ENCODE assay signal across 22 mouse cellular contexts in genomic region chr8:71403107-71403885, GRCm38 (mm10). TPM values are rescaled to one million over a fixed set of nuclear protein-coding genes. Genes with fewer than 3 reads are reported as not detected.
DNase-seq lines count a peak whose midpoint lies in the region; ATAC-seq and TF ChIP-seq lines count a peak whose summit lies in the region.
"Had no signal": no experiment of that assay in that cellular context is flagged by ENCODE, and none has a peak within 500 bp of the region (broad histone marks: within the 10 kb centered on the region; RNA-seq: fewer than 3 reads in every experiment).

No protein-coding gene starts in this region.

- no peak overlapping the region for H3ac ChIP-seq in myocyte (ENCODE audit: control insufficient read depth, insufficient read length)

- no peak overlapping the region for H3K4me2 ChIP-seq in intestine, embryonic 15.5 days (replicated peaks)
- no peak overlapping the region for H3K4me2 ChIP-seq in myocyte (ENCODE audit: low read depth)
- H3K4me2 ChIP-seq: forebrain, embryonic 15.5 days; heart, embryonic 13.5 days; hindbrain, embryonic 14.5 days; liver, embryonic 15.5 days; midbrain, embryonic 13.5 days had no signal

- H3K4me3 ChIP-seq in MEL (ENCODE audit: control insufficient read depth in 1 of 2, insufficient read depth in 1 of 2, low read depth in 2 of 2, low read length in 2 of 2) = no peak overlapping the region
- no peak overlapping the region for H3K4me3 ChIP-seq in intestine, embryonic 15.5 days (replicated peaks)
- H3K4me3 ChIP-seq in myocyte = no peak overlapping the region
- H3K4me3 ChIP-seq: erythroblast, embryonic 14.5 days; forebrain, embryonic 15.5 days; heart, embryonic 13.5 days; left cerebral cortex, adult 2 months; liver, embryonic 15.5 days; midbrain, embryonic 13.5 days had no signal

- H3K36me3 ChIP-seq in MEL (ENCODE audit: control insufficient read depth in 1 of 2, insufficient read depth in 2 of 2, low read length in 2 of 2) = peaks cover 0 to 11% of the 10 kb centered on the region in 2 experiments; a peak in 2 of 4 replicates
- H3K36me3 ChIP-seq in intestine, embryonic 15.5 days = peaks cover 21% of the 10 kb centered on the region
- H3K36me3 ChIP-seq in myocyte (ENCODE audit: control insufficient read depth, insufficient read depth) = peaks cover 5% of the 10 kb centered on the region

- DNase-seq in kidney, postnatal 4 days = peak; percentile 1 to 3
- DNase-seq in kidney, adult 18-20 months = no peak
- no peak for DNase-seq in MEL (ENCODE audit: low read depth, low spot score)
- no peak for DNase-seq in urinary bladder, postnatal 25 days (ENCODE audit: low spot score)
- no peak for DNase-seq in lung, postnatal 14 days
- DNase-seq: adrenal gland, postnatal 36 days; cerebellum, adult 18-20 months; gastrocnemius, postnatal 36 days; kidney, adult 2 months; kidney, postnatal 10 days; thymus, adult 18-20 months had no signal

- TF ChIP-seq POLR2A in MEL (IDR thresholded peaks at IDR 0.05; ENCODE audit: control insufficient read depth in 1 of 2, insufficient read depth in 1 of 2, low read depth in 1 of 2, low read length in 2 of 2, poor library complexity in 1 of 2) (no peak), myocyte (IDR thresholded peaks at IDR 0.05; ENCODE audit: insufficient read length, low read depth) (no peak)

- H3K9ac ChIP-seq in MEL (ENCODE audit: control insufficient read depth, low read depth, low read length, poor library complexity, severe bottlenecking) = no peak overlapping the region
- no peak overlapping the region for H3K9ac ChIP-seq in intestine, embryonic 15.5 days
- H3K9ac ChIP-seq: forebrain, embryonic 15.5 days; heart, embryonic 13.5 days; hindbrain, embryonic 14.5 days; liver, embryonic 15.5 days; midbrain, embryonic 13.5 days had no signal

- TF ChIP-seq EP300 in MEL (IDR thresholded peaks at IDR 0.05; ENCODE audit: low read depth in 1 of 2, low read length in 2 of 2) = no peak

- no peak for TF ChIP-seq RAD21 in MEL (IDR thresholded peaks at IDR 0.05; ENCODE audit: low read depth, low read length)

- WGBS in intestine, embryonic 15.5 days = 53% methylated on average over 6 of the region's 6 CpGs

- H3K9me3 ChIP-seq in MEL (replicated peaks; ENCODE audit: insufficient read depth, low read length) = no peaks in the 10 kb centered on the region
- no peaks in the 10 kb centered on the region for H3K9me3 ChIP-seq in intestine, embryonic 15.5 days
- H3K9me3 ChIP-seq: forebrain, embryonic 15.5 days; heart, embryonic 13.5 days; liver, embryonic 15.5 days; midbrain, embryonic 13.5 days had no signal

- peak; percentile 67 for ATAC-seq in intestine, embryonic 15.5 days
- ATAC-seq: forebrain, embryonic 15.5 days; lung, postnatal 0 days; midbrain, embryonic 13.5 days had no signal

- H3K27ac ChIP-seq in MEL (ENCODE audit: control insufficient read depth, low read depth, low read length) = no peak overlapping the region
- H3K27ac ChIP-seq in intestine, embryonic 15.5 days = peak overlapping the region; percentile 66
- H3K27ac ChIP-seq: forebrain, embryonic 15.5 days; heart, embryonic 13.5 days; hindbrain, embryonic 14.5 days; left cerebral cortex, adult 2 months; liver, embryonic 15.5 days; midbrain, embryonic 13.5 days had no signal

- no peaks in the 10 kb centered on the region for H3K27me3 ChIP-seq in MEL (ENCODE audit: control insufficient read depth in 1 of 2, insufficient read depth in 2 of 2, low read length in 2 of 2)
- H3K27me3 ChIP-seq in intestine, embryonic 15.5 days (replicated peaks) = no peaks in the 10 kb centered on the region
- H3K27me3 ChIP-seq in myocyte (ENCODE audit: control insufficient read depth, insufficient read depth, insufficient read length) = no peaks in the 10 kb centered on the region
- H3K27me3 ChIP-seq: forebrain, embryonic 15.5 days; heart, embryonic 13.5 days; liver, embryonic 15.5 days; midbrain, embryonic 13.5 days had no signal

- TF ChIP-seq CTCF in MEL (IDR thresholded peaks at IDR 0.05 in 2 of 3, conservative IDR thresholded peaks at IDR 0.05 in 1 of 3; ENCODE audit: control insufficient read depth in 1 of 3, insufficient read depth in 1 of 3, low read depth in 2 of 3, low read length in 3 of 3, poor library complexity in 1 of 3, severe bottlenecking in 1 of 3) = no peak

- peaks cover 26% of the 10 kb centered on the region for H3K79me2 ChIP-seq in MEL (ENCODE audit: control insufficient read depth, insufficient read depth, low read length, poor library complexity)
- peaks cover 2% of the 10 kb centered on the region for H3K79me2 ChIP-seq in myocyte (ENCODE audit: control insufficient read depth, insufficient read depth)

- H3K4me1 ChIP-seq in MEL (ENCODE audit: control insufficient read depth in 1 of 2, insufficient read depth in 2 of 2, low read length in 2 of 2) = peaks cover 0 to 18% of the 10 kb centered on the region in 2 experiments; a peak in 2 of 4 replicates
- H3K4me1 ChIP-seq in intestine, embryonic 15.5 days (replicated peaks) = peaks cover 34% of the 10 kb centered on the region

TF ChIP-seq in MEL, 35 proteins besides CTCF, POLR2A, EP300 and RAD21:
- TF ChIP-seq MYC (IDR thresholded peaks at IDR 0.05; ENCODE audit: low read depth, low read length) (no peak), POLR2AphosphoS2 (IDR thresholded peaks at IDR 0.05; ENCODE audit: low read length) (0 out of 2 replicates have a peak, but pooled peaks have one; percentile 31), UBTF (IDR thresholded peaks at IDR 0.05; ENCODE audit: borderline replicate concordance, insufficient read depth, low read depth, low read length) (no peak), MEF2A (IDR thresholded peaks at IDR 0.05; ENCODE audit: extremely low read depth, insufficient replicate concordance, low read depth, low read length, poor library complexity, severe bottlenecking) (no peak), GABPA (IDR thresholded peaks at IDR 0.05; ENCODE audit: low read depth, low read length) (no peak), NELFE (IDR thresholded peaks at IDR 0.05; ENCODE audit: low read depth, low read length) (no peak)

TF ChIP-seq in myocyte, 11 proteins besides CTCF, POLR2A, EP300 and RAD21:
- peak; percentile 45 for TF ChIP-seq POLR2AphosphoS2 (IDR thresholded peaks at IDR 0.05; ENCODE audit: insufficient read length, low read depth)
- TF ChIP-seq USF1 (IDR thresholded peaks at IDR 0.05; ENCODE audit: low read depth) = no peak
TF ChIP-seq in myocyte: peak in this region for 1.

RNA-seq across cellular contexts. Expression of gene Ankle1, which starts 2.5 kb away (rescaled TPM):
- total RNA-seq in MEL (2012; rRNA removed) = 17.6 and 18.5 TPM in 2 replicates
- polyA plus RNA-seq in MEL (2012; ENCODE audit: insufficient read depth in 1 of 2, insufficient read length in 2 of 2, low read depth in 1 of 2, low replicate concordance in 2 of 2, missing spikeins in 1 of 2) (10 to 100 TPM in 1 of 2 experiments, not detected in 1; 21.2 TPM), myocyte (2012; fragmentation: generic; extraction: Trizol) (1.3 TPM)
- 31.6 and 41.6 TPM in 2 replicates for polyA plus RNA-seq in intestine, embryonic 15.5 days (2015; fragmentation: Nextera tagmentation; extraction: Ambion mirVana)

RNA-seq across cellular contexts. Expression of gene Babam1, which starts 6.6 kb away (rescaled TPM):
- 54.5 and 59.6 TPM in 2 replicates for total RNA-seq in MEL (2012; rRNA removed)
- polyA plus RNA-seq in MEL (2012; ENCODE audit: insufficient read depth in 1 of 2, insufficient read length in 2 of 2, low read depth in 1 of 2, low replicate concordance in 2 of 2, missing spikeins in 1 of 2) (100 to 1,000 TPM in 1 of 2 experiments, not detected in 1; 132 TPM), myocyte (2012; fragmentation: generic; extraction: Trizol) (108 TPM)
- 97.8 and 99.8 TPM in 2 replicates for polyA plus RNA-seq in intestine, embryonic 15.5 days (2015; fragmentation: Nextera tagmentation; extraction: Ambion mirVana)

RNA-seq across cellular contexts. Expression of gene Ushbp1, which starts 7.7 kb away (rescaled TPM):
- 0.04 TPM in 1 of 2 replicates, not detected in the other for total RNA-seq in MEL (2012; rRNA removed)
- polyA plus RNA-seq in MEL (2012; ENCODE audit: insufficient read depth in 1 of 2, insufficient read length in 2 of 2, low read depth in 1 of 2, low replicate concordance in 2 of 2, missing spikeins in 1 of 2) (under 1 TPM in 1 of 2 experiments, not detected in 1; 0.07 TPM), myocyte (2012; fragmentation: generic; extraction: Trizol) (0.02 TPM)
- polyA plus RNA-seq in intestine, embryonic 15.5 days (2015; fragmentation: Nextera tagmentation; extraction: Ambion mirVana) = 8.8 and 10.8 TPM in 2 replicates
- total RNA-seq: megakaryocyte progenitor cell, adult 5-6 weeks had no signal

RNA-seq across cellular contexts. Expression of gene Nr2f6, which starts 21.5 kb away (rescaled TPM):
- 29.6 and 30.5 TPM in 2 replicates for total RNA-seq in MEL (2012; rRNA removed)
- polyA plus RNA-seq in MEL (2012; ENCODE audit: insufficient read depth in 1 of 2, insufficient read length in 2 of 2, low read depth in 1 of 2, low replicate concordance in 2 of 2, missing spikeins in 1 of 2) = 10 to 100 TPM in 1 of 2 experiments, not detected in 1; 48.3 TPM
- 81.1 and 85.7 TPM in 2 replicates for polyA plus RNA-seq in intestine, embryonic 15.5 days (2015; fragmentation: Nextera tagmentation; extraction: Ambion mirVana)
- 62.3 TPM for polyA plus RNA-seq in myocyte (2012; fragmentation: generic; extraction: Trizol)

RNA-seq across cellular contexts. Expression of gene Ocel1, which starts 32.2 kb away (rescaled TPM):
- 14.1 and 18.3 TPM in 2 replicates for total RNA-seq in MEL (2012; rRNA removed)
- polyA plus RNA-seq in MEL (2012; ENCODE audit: insufficient read depth in 1 of 2, insufficient read length in 2 of 2, low read depth in 1 of 2, low replicate concordance in 2 of 2, missing spikeins in 1 of 2) (10 to 100 TPM in 1 of 2 experiments, not detected in 1; 16.2 TPM), myocyte (2012; fragmentation: generic; extraction: Trizol) (15.2 TPM)
- 6.7 and 7.9 TPM in 2 replicates for polyA plus RNA-seq in intestine, embryonic 15.5 days (2015; fragmentation: Nextera tagmentation; extraction: Ambion mirVana)

Comparison
In these comparisons a context has a peak if more than half of its experiments do, and no peak if none do; other contexts are left out.
1. DNase-seq: peak in kidney, postnatal 4 days (2 of 2); none in kidney, adult 18-20 months (single experiment), MEL (single experiment), urinary bladder, postnatal 25 days (single experiment) and lung, postnatal 14 days (single experiment).